Mouse (Mus musculus) forebrain, embryonic 15.5 days (tissue): ENCODE measurements at regions not wholly inside any gene's neighbourhood (a gene's known extent, or its start where the extent isn't known, plus 50 kb on each side); places are given as distances from the start of the nearest gene placed in this dataset.

Experiments
- ATAC-seq: fragments of 200-750 bp; cut with Nextera tagmentation; replicated peaks from 2 replicates; pipeline ENCODE4 v1.8.0; 2017; ENCODE audit warnings: mild to moderate bottlenecking, moderate TSS enrichment, moderate library complexity
- H3K27ac ChIP-seq: fragments of 300-500 bp; sonication (generic); replicated peaks from 2 replicates; pipeline ENCODE4 v1.5.1; 2015; ENCODE audit warnings: mild to moderate bottlenecking, inconsistent platforms
- H3K27me3 ChIP-seq: fragments of 300-500 bp; sonication (generic); 2 replicates; pipeline ENCODE4 v1.6.1; 2015; ENCODE audit warnings: inconsistent platforms
- H3K36me3 ChIP-seq: fragments of 300-500 bp; sonication (generic); 2 replicates; pipeline ENCODE4 v1.6.1; 2015; ENCODE audit warnings: mild to moderate bottlenecking, inconsistent platforms
- H3K4me1 ChIP-seq: fragments of 300-500 bp; sonication (generic); 2 replicates; pipeline ENCODE4 v1.6.1; 2015; ENCODE audit warnings: inconsistent platforms
- H3K4me2 ChIP-seq: fragments of 300-500 bp; sonication (generic); replicated peaks from 2 replicates; pipeline ENCODE4 v1.6.1; 2015; ENCODE audit warnings: mild to moderate bottlenecking, inconsistent platforms
- H3K4me3 ChIP-seq: fragments of 300-500 bp; sonication (generic); 2 replicates; pipeline ENCODE4 v1.5.1; 2015; ENCODE audit warnings: mild to moderate bottlenecking, inconsistent platforms
- H3K9ac ChIP-seq: fragments of 300-500 bp; sonication (generic); replicated peaks from 2 replicates; pipeline ENCODE4 v1.6.1; 2015; ENCODE audit warnings: mild to moderate bottlenecking, inconsistent platforms
- H3K9me3 ChIP-seq: fragments of 300-500 bp; sonication (generic); 2 replicates; pipeline ENCODE4 v1.6.1; 2016; ENCODE audit warnings: inconsistent platforms
- WGBS: fragments of 180-500 bp; shearing (Covaris S2); methylation state at CpG from one replicate; pipeline ENCODE4 v1.1.7; 2015; ENCODE audit warnings: mixed read lengths; 5-methylcytosine and 5-hydroxymethylcytosine counted together

DNA sequence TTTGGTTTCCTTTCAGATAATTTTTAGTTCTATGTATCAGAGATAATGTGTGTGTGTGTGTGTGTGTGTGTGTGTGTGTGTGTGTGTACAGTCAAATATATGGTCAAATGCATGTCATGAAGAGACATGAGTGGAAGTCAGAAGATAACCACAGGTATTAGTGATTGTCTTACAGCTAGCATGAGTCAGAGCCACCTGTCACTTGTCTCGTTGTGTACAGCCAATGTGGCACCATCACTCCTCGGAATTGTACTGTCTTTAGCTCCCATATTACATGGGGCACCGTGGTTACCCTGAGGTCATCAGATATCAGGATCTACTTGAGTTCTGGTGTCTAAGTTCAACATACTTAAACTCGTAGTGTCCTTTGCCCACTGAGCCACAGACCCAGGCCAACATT, 816.0 kb upstream of the Ctnnd2 start:
- Histone ChIP-seq H3K9me3 (no peaks in the 10 kb centered on the region), H3K4me3 (no peak overlapping the region), H3K27ac (no peak overlapping the region), H3K4me1 (no peaks in the 10 kb centered on the region), H3K4me2 (no peak overlapping the region), H3K27me3 (no peaks in the 10 kb centered on the region), H3K36me3 (no peaks in the 10 kb centered on the region), H3K9ac (no peak overlapping the region)
- ATAC-seq = no peak
- WGBS = 91% methylated on average over 4 of the region's 4 CpGs

DNA sequence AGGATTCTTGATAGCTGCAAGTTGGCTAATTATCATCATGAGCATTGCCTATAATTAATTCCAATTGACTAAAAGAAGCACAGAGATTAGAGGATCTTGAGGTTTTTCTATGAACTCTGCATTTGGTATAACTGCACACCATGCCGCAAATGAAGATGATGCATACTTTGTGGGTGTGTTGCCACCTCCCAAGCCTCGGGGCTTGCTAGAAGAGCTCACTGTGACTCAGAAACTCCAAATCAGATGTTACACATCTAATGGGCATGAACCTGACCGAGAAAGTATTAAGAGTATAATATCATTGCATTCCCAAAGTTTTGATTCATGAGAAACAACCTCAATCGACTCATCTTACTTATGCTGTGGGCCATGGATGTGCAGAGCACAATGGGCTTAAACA, 772.5 kb upstream of the Ctnnd2 start:
- Histone ChIP-seq H3K27me3 (no peaks in the 10 kb centered on the region), H3K9me3 (no peaks in the 10 kb centered on the region), H3K4me1 (no peaks in the 10 kb centered on the region), H3K9ac (no peak overlapping the region), H3K36me3 (no peaks in the 10 kb centered on the region), H3K4me2 (no peak overlapping the region), H3K4me3 (no peak overlapping the region), H3K27ac (no peak overlapping the region)
- no peak for ATAC-seq
- WGBS = 90% methylated on average over 4 of the region's 4 CpGs

DNA sequence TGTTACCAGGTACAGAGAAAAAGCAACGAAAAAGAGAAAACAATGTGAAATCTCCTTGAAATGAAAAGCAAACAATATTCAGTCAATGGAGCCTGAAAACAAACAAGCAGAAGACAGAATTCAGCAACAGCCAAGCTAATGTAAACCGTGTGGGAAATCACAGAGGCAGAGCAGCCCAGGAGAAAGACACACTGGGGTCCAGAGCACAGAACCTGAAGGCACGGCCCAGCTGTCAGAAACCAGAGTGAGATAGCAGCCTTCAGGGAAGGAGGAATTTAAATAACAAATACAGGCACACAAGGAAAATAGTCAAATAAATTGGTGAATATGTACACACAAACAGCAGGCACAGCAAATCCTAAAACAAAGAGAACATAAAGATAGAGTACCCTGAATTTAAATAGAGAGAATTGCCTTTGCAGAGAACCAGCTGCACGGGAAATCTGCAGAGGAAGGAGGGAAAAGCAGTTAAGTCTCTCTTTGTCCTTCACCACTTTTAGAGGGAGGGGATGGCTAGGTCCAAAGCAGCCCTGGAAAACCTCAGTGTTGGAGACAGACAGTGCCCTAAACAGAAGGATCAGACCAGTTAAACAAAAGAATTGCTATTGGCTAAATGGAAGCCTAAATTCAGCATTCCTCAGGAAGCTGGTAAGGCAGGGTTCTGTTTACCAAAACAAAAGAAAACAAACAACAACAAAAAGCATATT, 739.2 kb upstream of the Ctnnd2 start:
- no peak overlapping the region for H3K4me2 ChIP-seq
- peak; percentile 69 for ATAC-seq
- no peaks in the 10 kb centered on the region for H3K36me3 ChIP-seq
- H3K27ac ChIP-seq = peak overlapping the region; percentile 47; the same call in 1 of the 2 replicates
- no peak overlapping the region for H3K4me3 ChIP-seq
- H3K9me3 ChIP-seq = no peaks in the 10 kb centered on the region
- WGBS = 10% methylated on average over 4 of the region's 4 CpGs
- H3K27me3 ChIP-seq = no peaks in the 10 kb centered on the region
- peaks cover 19% of the 10 kb centered on the region for H3K4me1 ChIP-seq
- no peak overlapping the region for H3K9ac ChIP-seq

DNA sequence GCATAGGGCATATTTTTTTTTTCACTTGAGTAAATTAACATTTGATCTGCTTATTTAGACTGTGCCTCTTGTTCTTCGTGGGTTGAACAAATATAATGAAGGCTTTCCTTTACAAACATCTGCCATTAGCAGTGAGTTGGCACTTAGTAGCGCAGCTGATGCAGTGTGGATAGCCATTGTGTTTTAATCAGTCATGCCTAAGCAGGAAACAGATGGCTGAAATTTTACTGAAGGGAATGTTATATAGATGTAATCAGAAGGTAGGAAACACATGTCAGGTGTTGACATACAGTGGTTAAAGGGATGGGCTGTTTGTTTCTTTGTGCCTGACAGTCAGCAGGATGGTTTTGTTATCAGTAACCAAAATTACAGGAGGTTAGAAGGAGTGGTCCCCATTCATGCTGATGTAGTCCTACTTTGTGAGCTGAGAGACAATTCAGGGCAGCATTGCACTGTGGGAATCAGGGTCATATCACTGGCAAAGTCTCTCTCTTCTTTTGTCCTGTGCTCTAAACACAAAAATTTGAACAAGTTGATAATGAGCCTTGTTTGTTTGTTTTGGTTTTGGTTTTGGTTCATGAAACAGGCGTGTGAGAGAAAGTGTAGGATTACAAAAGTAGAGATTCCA, 734.6 kb upstream of the Ctnnd2 start:
- Histone ChIP-seq H3K9me3 (no peaks in the 10 kb centered on the region), H3K27ac (peak overlapping the region; percentile 60), H3K9ac (no peak overlapping the region), H3K4me3 (no peak overlapping the region), H3K27me3 (no peaks in the 10 kb centered on the region), H3K36me3 (no peaks in the 10 kb centered on the region), H3K4me2 (no peak overlapping the region), H3K4me1 (peaks cover 19% of the 10 kb centered on the region)
- ATAC-seq = peak; percentile 87
- WGBS = 29% methylated on average over 3 of the region's 3 CpGs

DNA sequence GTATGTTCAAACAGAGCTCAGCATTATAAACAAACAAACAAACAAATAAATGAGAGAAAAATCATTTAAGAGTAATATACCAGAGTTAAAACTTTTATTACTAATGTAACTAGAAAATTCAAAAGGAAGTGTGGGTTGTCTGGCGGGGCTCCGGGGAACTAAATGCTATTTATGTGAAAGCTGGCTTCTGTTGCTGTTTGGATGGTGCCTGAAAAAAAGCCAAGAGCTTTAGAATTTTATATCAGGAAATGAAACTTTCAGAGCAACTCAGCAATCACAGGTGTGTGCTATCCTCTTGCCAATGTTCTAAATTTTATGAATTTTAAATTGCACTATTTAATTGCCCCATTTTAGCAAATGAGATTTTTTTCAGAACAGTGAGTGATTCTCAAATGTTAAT, 724.5 kb upstream of the Ctnnd2 start:
- Histone ChIP-seq H3K4me3 (no peak overlapping the region), H3K9me3 (no peaks in the 10 kb centered on the region), H3K9ac (no peak overlapping the region), H3K4me1 (no peaks in the 10 kb centered on the region), H3K27ac (no peak overlapping the region), H3K36me3 (no peaks in the 10 kb centered on the region), H3K27me3 (no peaks in the 10 kb centered on the region), H3K4me2 (no peak overlapping the region)
- ATAC-seq = no peak
- 71% methylated on average over 2 of the region's 2 CpGs for WGBS

DNA sequence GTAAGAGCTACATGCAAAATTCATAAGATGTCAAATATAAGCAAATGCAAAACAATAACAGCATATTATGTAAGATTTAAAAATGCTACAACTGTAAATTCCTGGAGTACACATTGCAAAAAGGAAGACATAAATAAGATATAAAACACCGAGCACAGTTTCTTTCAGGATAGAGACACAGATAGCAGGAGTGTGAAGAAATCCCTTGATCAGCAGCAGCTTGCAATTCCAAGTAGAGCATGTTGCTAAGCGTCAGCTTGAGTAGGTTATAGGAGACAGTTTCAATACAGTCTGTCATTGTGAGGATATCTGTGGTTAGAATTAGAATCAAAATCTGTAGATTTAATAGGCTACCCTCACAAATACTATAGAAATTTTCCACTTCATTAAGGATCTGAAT, 687.3 kb upstream of the Ctnnd2 start:
- Histone ChIP-seq H3K9ac (no peak overlapping the region), H3K4me2 (no peak overlapping the region), H3K27ac (no peak overlapping the region), H3K36me3 (no peaks in the 10 kb centered on the region), H3K27me3 (no peaks in the 10 kb centered on the region), H3K9me3 (no peaks in the 10 kb centered on the region), H3K4me1 (no peaks in the 10 kb centered on the region), H3K4me3 (no peak overlapping the region)
- ATAC-seq = no peak
- 69% methylated on average over 2 of the region's 2 CpGs for WGBS

DNA sequence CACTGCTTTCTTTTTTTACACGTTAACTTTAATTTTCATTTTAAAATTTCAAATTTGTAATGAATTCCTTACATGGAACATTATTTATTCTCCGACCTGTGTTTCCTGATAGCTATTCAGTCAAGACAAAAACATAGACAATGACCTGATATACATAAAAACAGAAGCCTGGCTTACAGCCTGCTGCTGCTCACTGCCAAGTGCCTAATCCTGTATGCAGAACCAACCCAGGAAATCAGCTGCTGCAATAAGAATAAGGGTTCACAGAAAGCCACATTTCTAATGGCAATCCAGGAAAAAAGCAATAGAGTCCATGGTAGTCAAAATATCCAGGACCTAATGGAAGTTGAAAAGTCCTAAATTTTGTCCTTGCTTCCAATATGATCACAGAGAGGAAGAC, 642.4 kb upstream of the Ctnnd2 start:
- no peak for ATAC-seq
- H3K9ac ChIP-seq = no peak overlapping the region
- H3K9me3 ChIP-seq = no peaks in the 10 kb centered on the region
- H3K27ac ChIP-seq = no peak overlapping the region
- WGBS = 18% methylated on average over 2 of the region's 2 CpGs
- no peak overlapping the region for H3K4me2 ChIP-seq
- no peaks in the 10 kb centered on the region for H3K4me1 ChIP-seq
- H3K36me3 ChIP-seq = no peaks in the 10 kb centered on the region
- H3K4me3 ChIP-seq = no peak overlapping the region
- no peaks in the 10 kb centered on the region for H3K27me3 ChIP-seq

DNA sequence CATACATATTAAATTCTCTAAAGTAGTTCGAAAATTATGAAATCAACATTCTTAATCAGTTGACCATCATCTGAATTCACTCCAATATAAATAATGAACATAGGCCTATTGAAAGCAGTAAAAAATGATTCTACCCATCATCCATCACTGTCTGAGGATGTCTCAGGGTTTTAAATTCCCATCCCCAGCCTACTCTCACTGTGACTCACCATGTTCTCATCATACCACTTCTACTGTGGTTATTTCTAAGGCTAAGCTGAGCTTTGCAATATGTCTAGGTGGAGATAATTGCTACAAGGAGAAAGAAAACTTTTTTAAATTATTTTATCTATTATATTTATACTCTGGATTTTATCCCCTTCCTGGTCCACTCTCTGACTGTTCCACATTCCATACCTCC, 604.0 kb upstream of the Ctnnd2 start:
- H3K27me3 ChIP-seq = no peaks in the 10 kb centered on the region
- H3K4me2 ChIP-seq = no peak overlapping the region
- H3K4me3 ChIP-seq = no peak overlapping the region
- ATAC-seq = no peak
- H3K9ac ChIP-seq = no peak overlapping the region
- no peaks in the 10 kb centered on the region for H3K9me3 ChIP-seq
- WGBS = 90% methylated on average over 1 of the region's 1 CpGs
- no peaks in the 10 kb centered on the region for H3K36me3 ChIP-seq
- no peak overlapping the region for H3K27ac ChIP-seq
- H3K4me1 ChIP-seq = no peaks in the 10 kb centered on the region
